Mouse (Mus musculus) C2C12 (cell line): ENCODE data around the gene Scn2b.

Experiments used
- CTCF ChIP-seq: IDR thresholded peaks from one replicate; pipeline ENCODE4 v1.5.1; 2011; ENCODE audit not compliant: control insufficient read depth, insufficient read depth, insufficient read length
- FOSL1 ChIP-seq: IDR thresholded peaks from one replicate; pipeline ENCODE4 v1.8.0; 2011; ENCODE audit warnings: mild to moderate bottlenecking, low read length; ENCODE audit not compliant: poor library complexity, insufficient read depth, severe bottlenecking
- MAX ChIP-seq: IDR thresholded peaks from one replicate; pipeline ENCODE4 v1.6.1; 2011; ENCODE audit warnings: mild to moderate bottlenecking, control low read depth
- MYOD1 ChIP-seq: IDR thresholded peaks from one replicate; pipeline ENCODE4 v1.6.1; 2011; ENCODE audit warnings: low read depth; ENCODE audit not compliant: control insufficient read depth, insufficient read length
- MYOG ChIP-seq: IDR thresholded peaks from one replicate; pipeline ENCODE4 v1.6.1; 2011; ENCODE audit not compliant: control insufficient read depth, insufficient read length; ENCODE audit errors: extremely low read depth
- USF1 ChIP-seq: IDR thresholded peaks from one replicate; pipeline ENCODE4 v1.6.1; 2011; ENCODE audit warnings: low read depth, mild to moderate bottlenecking, control low read depth, moderate library complexity

GRCm38 (mm10) chr9:45115706-45116105 is 1.9 kb upstream of the Scn2b start:
- TF ChIP-seq MYOG (no peak), CTCF (no peak), FOSL1 (no peak), USF1 (no peak), MAX (no peak), MYOD1 (no peak)
